Mouse (Mus musculus) heart, embryonic 13.5 days (tissue): ENCODE measurements around the gene Gamt. TPM values are rescaled to one million over a fixed set of nuclear protein-coding genes. Genes with fewer than 3 reads are reported as not detected.

Source experiments
- ATAC-seq: fragments of 200-750 bp; cut with Nextera tagmentation; 2 replicates; pipeline ENCODE4 v1.8.0; 2017; ENCODE audit warnings: moderate TSS enrichment; ENCODE audit not compliant: insufficient number of reproducible peaks, low FRiP score, low TSS enrichment; ENCODE audit errors: extremely low read depth
- H3K27ac ChIP-seq: fragments of 300-500 bp; sonication (generic); replicated peaks from 2 replicates; pipeline ENCODE4 v1.5.1; 2015; ENCODE audit warnings: moderate library complexity, mild to moderate bottlenecking, inconsistent platforms
- H3K27me3 ChIP-seq: fragments of 300-500 bp; sonication (generic); replicated peaks from 2 replicates; pipeline ENCODE4 v1.6.1; 2015; ENCODE audit warnings: mild to moderate bottlenecking, inconsistent platforms
- H3K36me3 ChIP-seq: fragments of 300-500 bp; sonication (generic); 2 replicates; pipeline ENCODE4 v1.6.1; 2015; ENCODE audit warnings: mild to moderate bottlenecking, inconsistent platforms
- H3K4me1 ChIP-seq: fragments of 300-500 bp; sonication (generic); 2 replicates; pipeline ENCODE4 v1.6.1; 2015; ENCODE audit warnings: inconsistent platforms
- H3K4me2 ChIP-seq: fragments of 300-500 bp; sonication (generic); 2 replicates; pipeline ENCODE4 v1.6.1; 2015; ENCODE audit warnings: inconsistent platforms, mild to moderate bottlenecking, moderate library complexity
- H3K4me3 ChIP-seq: fragments of 300-500 bp; sonication (generic); 2 replicates; pipeline ENCODE4 v1.5.1; 2015; ENCODE audit warnings: moderate library complexity, mild to moderate bottlenecking, inconsistent platforms
- H3K9ac ChIP-seq: fragments of 300-500 bp; sonication (generic); 2 replicates; pipeline ENCODE4 v1.6.1; 2015; ENCODE audit warnings: inconsistent platforms, mild to moderate bottlenecking, moderate library complexity
- H3K9me3 ChIP-seq: fragments of 300-500 bp; sonication (generic); 2 replicates; pipeline ENCODE4 v1.6.1; 2016; ENCODE audit warnings: inconsistent platforms
- WGBS: fragments of 180-500 bp; shearing (Covaris S2); methylation state at CpG from one replicate; pipeline ENCODE4 v1.1.7; 2015; ENCODE audit warnings: mixed read lengths; 5-methylcytosine and 5-hydroxymethylcytosine counted together
- polyA plus RNA-seq: library from polyadenylated mRNA; unstranded; fragments of >200 nt; fragmentation: Nextera tagmentation; extraction: Ambion mirVana; gene quantifications from 2 replicates; pipeline ENCODE4 v1.2.1, GENCODE M21; 2015

Gene Gamt
- polyA plus RNA-seq, 1 experiment from 2014 or later: 53.3 TPM

GRCm38 (mm10) chr10:80245600-80245999, 15.2 kb downstream of the Gamt start:
- Histone ChIP-seq H3K4me3 (no peak overlapping the region), H3K9me3 (no peaks in the 10 kb centered on the region), H3K27ac (no peak overlapping the region; the same call in 1 of the 2 replicates), H3K9ac (peak overlapping the region; percentile 37), H3K4me1 (peaks cover 47% of the 10 kb centered on the region), H3K4me2 (no peak overlapping the region), H3K27me3 (no peaks in the 10 kb centered on the region), H3K36me3 (peaks cover 42% of the 10 kb centered on the region)
- ATAC-seq: no peak
- 3% methylated on average over 4 of the region's 4 CpGs for WGBS

- no peak overlapping the region; the same call in 1 of the 2 replicates for H3K27ac ChIP-seq
- ATAC-seq: no peak
- H3K4me1 ChIP-seq: peaks cover 40% of the 10 kb centered on the region
- H3K36me3 ChIP-seq: peaks cover 50% of the 10 kb centered on the region
- H3K9me3 ChIP-seq: no peaks in the 10 kb centered on the region
- no peaks in the 10 kb centered on the region for H3K27me3 ChIP-seq
- no peak overlapping the region for H3K4me3 ChIP-seq
- H3K4me2 ChIP-seq: no peak overlapping the region
- peak overlapping the region; percentile 37 for H3K9ac ChIP-seq
- 49% methylated on average over 5 of the region's 5 CpGs for WGBS
These were observed 15.9 kb downstream of the Gamt start for GRCm38 (mm10) chr10:80244791-80245399.

- peaks cover 72% of the 10 kb centered on the region for H3K36me3 ChIP-seq
- H3K4me3 ChIP-seq: no peak overlapping the region
- no peaks in the 10 kb centered on the region for H3K27me3 ChIP-seq
- no peaks in the 10 kb centered on the region for H3K9me3 ChIP-seq
- no peak overlapping the region for H3K4me2 ChIP-seq
- 41% methylated on average over 3 of the region's 3 CpGs for whole genome bisulfite sequencing
- H3K27ac ChIP-seq: peak overlapping the region; percentile 84
- H3K9ac ChIP-seq: peak overlapping the region; percentile 14; the same call in 1 of the 2 replicates
- no peak for ATAC-seq
- peaks cover 38% of the 10 kb centered on the region for H3K4me1 ChIP-seq
These were observed 18.2 kb downstream of the Gamt start for GRCm38 (mm10) chr10:80242607-80243006.

DNA sequence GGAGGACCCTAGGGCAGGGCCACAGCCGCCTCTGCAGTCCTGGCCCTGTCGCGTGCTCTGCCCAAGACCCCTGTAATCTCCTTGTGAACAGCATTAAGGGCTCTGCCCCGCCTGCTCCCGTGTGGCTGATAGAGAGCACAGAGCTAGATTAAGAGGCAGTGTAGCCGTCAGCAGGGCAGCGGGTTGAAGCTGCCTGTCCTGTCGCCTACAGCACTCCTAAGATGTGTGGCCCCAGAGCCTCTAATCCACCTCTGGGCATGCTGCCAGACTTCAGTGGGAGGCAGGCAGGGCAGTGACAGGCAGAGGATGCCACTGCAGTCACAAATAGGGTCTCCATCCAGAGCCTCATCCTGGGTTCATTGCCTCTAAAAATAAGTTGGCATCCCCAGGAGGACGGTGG, 18.7 kb downstream of the Gamt start:
- no peak overlapping the region for H3K4me3 ChIP-seq
- no peaks in the 10 kb centered on the region for H3K9me3 ChIP-seq
- peak overlapping the region; percentile 16; the same call in 1 of the 2 replicates for H3K4me2 ChIP-seq
- 0 out of 2 replicates have a peak overlapping the region, but pooled peaks have one; percentile 56 for H3K9ac ChIP-seq
- H3K27ac ChIP-seq: peak overlapping the region; percentile 84
- peaks cover 38% of the 10 kb centered on the region for H3K4me1 ChIP-seq
- WGBS: 23% methylated on average over 9 of the region's 9 CpGs
- no peaks in the 10 kb centered on the region for H3K27me3 ChIP-seq
- peaks cover 78% of the 10 kb centered on the region for H3K36me3 ChIP-seq
- ATAC-seq: peak; percentile 42; the same call in 1 of the 2 replicates

DNA sequence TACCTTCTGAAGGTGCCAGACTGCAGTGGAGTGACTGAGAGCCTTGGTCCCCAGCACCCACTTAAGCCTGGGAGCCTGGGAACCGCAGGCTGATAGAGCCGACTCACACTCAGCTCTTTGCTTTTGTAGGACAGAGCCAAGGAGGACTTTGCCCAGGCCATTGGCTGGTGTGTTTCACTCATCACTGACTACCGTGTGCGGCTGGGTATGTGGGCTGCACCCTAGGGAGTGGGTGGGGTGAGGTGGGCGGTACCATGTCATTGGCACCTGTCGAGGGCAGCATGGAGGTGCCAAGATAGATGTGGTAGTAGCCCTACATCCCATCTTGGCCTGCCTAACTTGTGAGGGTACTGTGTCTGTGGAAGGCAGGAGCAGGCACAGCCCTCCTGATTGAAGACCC, 21.0 kb downstream of the Gamt start:
- ATAC-seq: no peak
- Histone ChIP-seq H3K27ac (no peak overlapping the region), H3K36me3 (peaks cover 100% of the 10 kb centered on the region), H3K4me3 (no peak overlapping the region), H3K4me1 (peaks cover 29% of the 10 kb centered on the region), H3K27me3 (no peaks in the 10 kb centered on the region), H3K4me2 (no peak overlapping the region), H3K9me3 (no peaks in the 10 kb centered on the region), H3K9ac (no peak overlapping the region)
- 82% methylated on average over 6 of the region's 6 CpGs for WGBS

DNA sequence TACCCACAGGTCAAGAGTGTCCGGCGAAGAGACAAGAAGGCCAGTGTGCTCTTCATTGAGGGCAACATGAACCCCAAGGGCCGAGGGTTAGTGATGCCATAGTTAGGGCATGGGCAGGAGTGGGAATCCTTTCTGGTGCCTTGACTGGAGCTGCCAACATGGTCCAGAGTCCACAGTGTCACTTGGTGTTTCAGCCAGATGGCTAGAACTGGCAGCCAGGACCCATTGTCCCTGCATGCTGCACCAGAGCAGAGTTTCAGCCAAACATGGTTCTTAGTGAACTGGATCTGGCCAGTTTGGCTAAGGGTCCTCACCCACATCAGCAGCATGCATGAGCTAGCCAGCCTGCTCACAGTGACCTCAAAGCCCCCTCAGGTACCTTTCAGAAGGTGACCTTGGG, 22.5 kb downstream of the Gamt start:
- H3K9me3 ChIP-seq: no peaks in the 10 kb centered on the region
- no peaks in the 10 kb centered on the region for H3K27me3 ChIP-seq
- WGBS: 84% methylated on average over 3 of the region's 3 CpGs
- H3K4me2 ChIP-seq: no peak overlapping the region
- no peak for ATAC-seq
- H3K4me3 ChIP-seq: no peak overlapping the region
- peaks cover 100% of the 10 kb centered on the region for H3K36me3 ChIP-seq
- peaks cover 31% of the 10 kb centered on the region for H3K4me1 ChIP-seq
- H3K27ac ChIP-seq: no peak overlapping the region
- H3K9ac ChIP-seq: no peak overlapping the region

DNA sequence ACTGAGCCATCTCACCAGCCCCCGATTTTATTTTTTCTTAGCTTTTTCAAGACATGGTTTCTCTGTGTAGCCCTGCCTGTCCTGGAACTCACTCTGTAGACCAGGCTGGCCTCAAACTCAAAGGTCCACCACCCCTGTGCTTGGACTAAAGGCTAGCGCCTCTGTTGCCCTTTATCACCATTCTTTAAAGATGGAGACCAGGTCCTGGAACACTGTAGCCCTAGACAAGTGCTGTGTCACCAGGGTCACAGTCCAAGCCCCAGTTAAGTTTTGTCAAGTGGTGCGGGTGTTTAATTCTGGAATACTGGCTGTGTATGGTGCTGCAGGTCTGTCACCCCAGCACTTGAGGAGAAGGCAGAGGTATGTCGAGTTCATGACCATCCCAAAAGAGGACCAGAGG, 23.8 kb downstream of the Gamt start:
- Histone ChIP-seq H3K4me2 (no peak overlapping the region), H3K4me3 (no peak overlapping the region), H3K9me3 (no peaks in the 10 kb centered on the region), H3K9ac (no peak overlapping the region), H3K4me1 (peaks cover 32% of the 10 kb centered on the region), H3K27me3 (no peaks in the 10 kb centered on the region), H3K36me3 (peaks cover 100% of the 10 kb centered on the region), H3K27ac (no peak overlapping the region)
- WGBS: 82% methylated on average over 4 of the region's 4 CpGs
- ATAC-seq: no peak

GRCm38 (mm10) chr10:80236145-80236825, 24.5 kb downstream of the Gamt start:
- H3K9me3 ChIP-seq: no peaks in the 10 kb centered on the region
- H3K36me3 ChIP-seq: peaks cover 100% of the 10 kb centered on the region
- ATAC-seq: no peak
- no peak overlapping the region for H3K9ac ChIP-seq
- H3K4me2 ChIP-seq: no peak overlapping the region
- H3K4me3 ChIP-seq: no peak overlapping the region
- H3K27ac ChIP-seq: no peak overlapping the region
- 93% methylated on average over 13 of the region's 13 CpGs for WGBS
- H3K27me3 ChIP-seq: no peaks in the 10 kb centered on the region
- H3K4me1 ChIP-seq: peaks cover 31% of the 10 kb centered on the region

GRCm38 (mm10) chr10:80227877-80228775, 32.7 kb downstream of the Gamt start:
- no peaks in the 10 kb centered on the region for H3K9me3 ChIP-seq
- H3K4me3 ChIP-seq: peak overlapping the region; percentile 77
- 46% methylated on average over 15 of the region's 15 CpGs for WGBS
- H3K36me3 ChIP-seq: peaks cover 46% of the 10 kb centered on the region
- H3K4me2 ChIP-seq: peak overlapping the region; percentile 77
- no peak for ATAC-seq
- no peaks in the 10 kb centered on the region for H3K27me3 ChIP-seq
- peak overlapping the region; percentile 94 for H3K9ac ChIP-seq
- peak overlapping the region; percentile 91 for H3K27ac ChIP-seq
- H3K4me1 ChIP-seq: peaks cover 49% of the 10 kb centered on the region

- peak overlapping the region; percentile 91 for H3K27ac ChIP-seq
- peaks cover 39% of the 10 kb centered on the region for H3K4me1 ChIP-seq
- H3K4me2 ChIP-seq: peak overlapping the region; percentile 77
- peak overlapping the region; percentile 77 for H3K4me3 ChIP-seq
- no peak for ATAC-seq
- no peaks in the 10 kb centered on the region for H3K27me3 ChIP-seq
- peak overlapping the region; percentile 94 for H3K9ac ChIP-seq
- WGBS: 6% methylated on average over 10 of the region's 10 CpGs
- no peaks in the 10 kb centered on the region for H3K9me3 ChIP-seq
- peaks cover 36% of the 10 kb centered on the region for H3K36me3 ChIP-seq
These were observed 33.7 kb downstream of the Gamt start for GRCm38 (mm10) chr10:80227166-80227539.
